Mouse (Mus musculus) liver, adult (tissue): ENCODE measurements around the gene Olfr801.

Experiments used
- GATA4 ChIP-seq: IDR thresholded peaks from 2 replicates; pipeline ENCODE4 v1.6.1; 2014; ENCODE audit warnings: mild to moderate bottlenecking, low read length; ENCODE audit not compliant: insufficient replicate concordance

Gene Olfr801

GRCm38 (mm10) chr10:129673765-129674164, at the start of gene Olfr801:
Olfr801 (minus strand) TSS chr10:129673865.
- no peak for TF ChIP-seq GATA4

- TF ChIP-seq GATA4, result no peak
These were observed 29.2 kb upstream of the Olfr801 start, which contains the start of gene Olfr804 for GRCm38 (mm10) chr10:129702910-129703309. Olfr804 (plus strand) TSS chr10:129703210.

- no peak for TF ChIP-seq GATA4
These were observed 20.5 kb upstream of the Olfr801 start, which contains the start of gene Olfr803 for GRCm38 (mm10) chr10:129694186-129694585. Olfr803 (minus strand) TSS chr10:129694286.

- TF ChIP-seq GATA4, result no peak
These were observed 14.4 kb upstream of the Olfr801 start, which contains the start of gene Olfr802 for GRCm38 (mm10) chr10:129688069-129688468. Olfr802 (minus strand) TSS chr10:129688169.

- no peak for TF ChIP-seq GATA4
These were observed 16.3 kb downstream of the Olfr801 start, which contains the start of gene Olfr800 for GRCm38 (mm10) chr10:129657394-129657793. Olfr800 (plus strand) TSS chr10:129657694.

GRCm38 (mm10) chr10:129651763-129652162, 21.9 kb downstream of the Olfr801 start:
- TF ChIP-seq GATA4, result no peak

GRCm38 (mm10) chr10:129637184-129637583, 36.5 kb downstream of the Olfr801 start, which contains the start of gene Olfr799:
Olfr799 (plus strand) TSS chr10:129637484.
- no peak for TF ChIP-seq GATA4

- no peak for TF ChIP-seq GATA4
These were observed 45.8 kb downstream of the Olfr801 start, which contains the start of gene Olfr798 for GRCm38 (mm10) chr10:129627834-129628233. Olfr798 (minus strand) TSS chr10:129627934.

- TF ChIP-seq GATA4, result no peak
These were observed 50.4 kb downstream of the Olfr801 start for GRCm38 (mm10) chr10:129623251-129623650.

GRCm38 (mm10) chr10:129621724-129622123, 51.9 kb downstream of the Olfr801 start:
- TF ChIP-seq GATA4, result no peak
